Mouse (Mus musculus) ovary, adult 2 months (tissue): ENCODE measurements around the gene Gm10340. TPM values are rescaled to one million over a fixed set of nuclear protein-coding genes. Genes with fewer than 3 reads are reported as not detected.

Experiments
- polyA plus RNA-seq: library from polyadenylated mRNA; depleted of rRNA; stranded (reverse); fragments of >200 nt; gene quantifications from 2 replicates; pipeline ENCODE4 v1.2.3, GENCODE M21; 2012; rRNA removed

The Gm10340 gene
- polyA plus RNA-seq = 0.29 TPM in 1 of 2 replicates, not detected in the other

GRCm38 (mm10) chr14:3133697-3134096 is at the start of gene Gm10340:
Gene Gm10340 (plus strand): TSS chr14:3133997.

GRCm38 (mm10) chr14:3187955-3188354 is 54.2 kb downstream of the Gm10340 start, which contains the start of gene Gm5795:
Gene Gm5795 (plus strand): TSS chr14:3188255.

Other genes with a start within 250 kb of the Gm10340 start
- gene Gm2888, start 104.0 kb upstream of the Gm10340 start, polyA plus RNA-seq = not detected in 2 replicates
- not detected in 2 replicates for gene Gm2897, start 84.7 kb upstream of the Gm10340 start, polyA plus RNA-seq
- gene Gm5795, start 54.3 kb downstream of the Gm10340 start, polyA plus RNA-seq = not detected in 2 replicates
- gene D830030K20Rik, start 74.5 kb downstream of the Gm10340 start, polyA plus RNA-seq = 0.14 TPM in 1 of 2 replicates, not detected in the other
- gene Gm2956, start 198.6 kb downstream of the Gm10340 start, polyA plus RNA-seq = not detected in 2 replicates